Mouse (Mus musculus) neural tube, embryonic 12.5 days (tissue): Measurements from ENCODE around the gene Fbxl7. TPM values are rescaled to one million over a fixed set of nuclear protein-coding genes. Genes with fewer than 3 reads are reported as not detected.

Experiments used
- ATAC-seq: fragments of 200-750 bp; cut with Nextera tagmentation; 2 replicates; pipeline ENCODE4 v1.8.0; 2017; ENCODE audit warnings: low read depth, mild to moderate bottlenecking, moderate TSS enrichment, moderate library complexity; ENCODE audit not compliant: low FRiP score
- H3K27ac ChIP-seq: fragments of 300-500 bp; sonication (generic); 2 replicates; pipeline ENCODE4 v1.5.1; 2016
- H3K27me3 ChIP-seq: fragments of 300-500 bp; sonication (generic); replicated peaks from 2 replicates; pipeline ENCODE4 v1.6.1; 2016; ENCODE audit warnings: mild to moderate bottlenecking
- H3K36me3 ChIP-seq: fragments of 300-500 bp; sonication (generic); 2 replicates; pipeline ENCODE4 v1.6.1; 2016; ENCODE audit warnings: mild to moderate bottlenecking
- H3K4me1 ChIP-seq: fragments of 300-500 bp; sonication (generic); 2 replicates; pipeline ENCODE4 v1.6.1; 2016
- H3K4me2 ChIP-seq: fragments of 300-500 bp; sonication (generic); replicated peaks from 2 replicates; pipeline ENCODE4 v1.6.1; 2016; ENCODE audit warnings: mild to moderate bottlenecking
- H3K4me3 ChIP-seq: fragments of 300-500 bp; sonication (generic); 2 replicates; pipeline ENCODE4 v1.5.1; 2016
- H3K9ac ChIP-seq: fragments of 300-500 bp; sonication (generic); 2 replicates; pipeline ENCODE4 v1.6.1; 2016; ENCODE audit warnings: mild to moderate bottlenecking
- H3K9me3 ChIP-seq: fragments of 300-500 bp; sonication (generic); 2 replicates; pipeline ENCODE4 v1.6.1; 2016; ENCODE audit warnings: mild to moderate bottlenecking
- WGBS: fragments of 180-500 bp; shearing (Covaris S2); methylation state at CpG from one replicate; pipeline ENCODE4 v1.1.7; 2016; 5-methylcytosine and 5-hydroxymethylcytosine counted together
- polyA plus RNA-seq: library from polyadenylated mRNA; unstranded; fragments of >200 nt; fragmentation: Nextera tagmentation; extraction: Ambion mirVana; gene quantifications from 2 replicates; pipeline ENCODE4 v1.2.1, GENCODE M21; 2016

Fbxl7 gene
- polyA plus RNA-seq, 1 experiment from 2014 or later: 24.4 TPM

DNA sequence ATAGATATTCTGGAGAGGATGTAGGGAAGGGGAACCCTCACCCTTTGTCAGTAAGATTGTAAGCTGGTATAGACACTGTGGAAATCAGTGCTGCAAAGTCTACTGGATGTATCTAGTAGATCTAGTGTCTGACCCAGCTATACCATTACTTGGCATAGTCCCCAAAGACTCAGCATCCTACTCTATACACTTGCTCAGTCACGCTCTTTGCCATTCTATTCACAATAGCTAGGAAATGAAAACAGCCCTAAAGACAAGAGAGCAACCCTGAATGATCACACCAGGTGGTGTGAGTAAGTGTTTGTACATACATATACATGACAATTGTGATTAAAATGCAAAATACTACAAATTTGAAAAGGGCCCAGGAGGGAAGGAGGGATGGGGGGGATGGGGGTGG, 23.1 kb downstream of the Fbxl7 start:
- no peak overlapping the region for H3K4me3 ChIP-seq
- H3K27me3 ChIP-seq: no peaks in the 10 kb centered on the region
- H3K36me3 ChIP-seq: no peaks in the 10 kb centered on the region
- peaks cover 23% of the 10 kb centered on the region for H3K4me1 ChIP-seq
- no peak overlapping the region for H3K27ac ChIP-seq
- H3K4me2 ChIP-seq: no peak overlapping the region
- WGBS: 33% methylated on average over 1 of the region's 1 CpGs
- no peaks in the 10 kb centered on the region for H3K9me3 ChIP-seq
- peak; percentile 53; the same call in 1 of the 2 replicates for ATAC-seq
- no peak overlapping the region for H3K9ac ChIP-seq

DNA sequence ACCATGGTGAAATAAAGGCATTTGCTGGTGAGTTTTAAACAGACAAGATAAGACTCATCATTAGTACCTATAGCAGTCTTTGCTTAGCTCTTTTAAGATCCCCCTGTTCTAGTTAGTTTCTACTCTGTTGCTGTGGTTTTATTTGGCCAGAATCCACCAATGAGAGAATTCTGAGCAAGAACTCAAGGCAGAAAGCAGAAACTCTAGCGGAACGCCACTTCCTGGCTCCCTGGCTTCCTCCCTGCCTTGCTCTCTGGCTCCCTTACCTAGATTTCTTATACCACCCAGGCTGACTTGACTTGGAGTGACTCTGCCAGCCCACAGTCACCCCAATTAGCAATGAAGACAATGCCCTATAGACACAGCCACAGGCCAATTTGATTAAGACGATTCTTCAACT, 26.2 kb downstream of the Fbxl7 start:
- Histone ChIP-seq H3K4me1 (peaks cover 13% of the 10 kb centered on the region), H3K9ac (no peak overlapping the region), H3K4me2 (no peak overlapping the region), H3K4me3 (no peak overlapping the region), H3K27ac (no peak overlapping the region), H3K36me3 (no peaks in the 10 kb centered on the region), H3K27me3 (no peaks in the 10 kb centered on the region), H3K9me3 (no peaks in the 10 kb centered on the region)
- ATAC-seq: no peak
- whole genome bisulfite sequencing: 81% methylated on average over 3 of the region's 3 CpGs

DNA sequence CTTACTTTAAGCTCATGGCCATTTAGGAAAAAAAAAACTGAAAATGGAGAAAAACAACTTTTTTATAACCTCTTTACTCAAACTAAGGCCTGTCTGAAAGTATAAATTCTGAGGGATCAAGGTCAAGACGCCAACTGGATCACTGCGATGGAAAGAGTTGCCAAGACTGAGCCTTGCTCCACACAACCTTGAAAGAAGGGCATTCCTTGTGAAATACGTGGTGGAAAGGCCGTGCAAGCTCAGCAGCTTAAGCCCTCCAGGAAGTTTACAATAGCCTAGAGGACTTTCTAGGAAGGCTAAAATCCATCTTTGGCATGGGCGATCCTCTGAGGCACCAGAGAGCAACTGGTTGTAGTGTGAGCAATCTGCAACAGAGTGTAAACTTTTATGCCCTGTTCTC, 27.9 kb downstream of the Fbxl7 start:
- H3K36me3 ChIP-seq: no peaks in the 10 kb centered on the region
- 88% methylated on average over 5 of the region's 5 CpGs for WGBS
- no peak for ATAC-seq

DNA sequence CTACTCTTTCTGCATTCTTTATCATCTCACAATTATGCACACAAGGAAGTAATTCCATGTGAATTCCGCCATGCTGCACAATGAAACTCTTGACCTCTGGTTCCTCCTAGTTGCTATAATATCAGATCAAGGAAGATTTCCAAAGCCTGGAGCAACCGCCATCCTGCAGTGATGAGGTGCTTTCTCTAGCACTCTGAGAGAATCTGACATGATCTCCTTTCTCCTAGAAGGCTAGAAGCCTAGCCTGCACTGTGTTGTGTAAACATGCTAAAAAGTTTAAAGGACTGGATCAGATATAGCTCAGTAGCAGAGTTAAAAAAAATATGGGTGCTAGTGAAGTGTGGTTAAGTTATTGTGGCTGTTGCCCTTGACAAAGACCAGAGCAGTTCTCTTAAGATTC, 33.2 kb downstream of the Fbxl7 start:
- WGBS: 90% methylated on average over 2 of the region's 2 CpGs
- no peak for ATAC-seq
- Histone ChIP-seq H3K9ac (no peak overlapping the region), H3K27me3 (no peaks in the 10 kb centered on the region), H3K4me3 (no peak overlapping the region), H3K36me3 (no peaks in the 10 kb centered on the region), H3K9me3 (no peaks in the 10 kb centered on the region), H3K4me1 (no peaks in the 10 kb centered on the region), H3K27ac (no peak overlapping the region), H3K4me2 (no peak overlapping the region)

More for the DNA sequence above, 27.9 kb downstream of the Fbxl7 start:
- H3K9ac ChIP-seq: no peak overlapping the region
- no peaks in the 10 kb centered on the region for H3K27me3 ChIP-seq
- H3K4me1 ChIP-seq: peaks cover 3% of the 10 kb centered on the region; the same call in 1 of the 2 replicates
- no peak overlapping the region for H3K4me3 ChIP-seq
- no peaks in the 10 kb centered on the region for H3K9me3 ChIP-seq
- H3K4me2 ChIP-seq: no peak overlapping the region
- no peak overlapping the region for H3K27ac ChIP-seq

DNA sequence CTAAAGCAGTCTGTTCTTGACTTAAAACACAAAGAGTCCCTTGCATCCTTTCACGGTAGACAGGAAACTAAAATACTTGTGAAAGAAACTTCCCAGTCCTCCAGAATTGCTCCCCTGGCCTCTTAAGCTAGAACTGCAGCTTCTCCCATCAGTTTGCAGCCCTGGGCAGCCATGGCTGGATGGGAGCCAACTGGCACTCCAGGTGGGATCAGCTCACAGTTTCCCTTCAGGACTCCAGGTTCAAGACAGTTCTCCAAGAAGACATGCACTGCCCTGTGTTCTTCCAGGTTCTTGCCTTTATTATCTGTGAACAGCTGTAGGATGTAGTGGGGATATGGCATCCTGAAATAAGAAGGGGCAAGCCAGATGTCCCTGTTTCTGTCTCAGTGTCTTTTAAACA, 45.8 kb downstream of the Fbxl7 start:
- Histone ChIP-seq H3K4me2 (no peak overlapping the region), H3K27me3 (no peaks in the 10 kb centered on the region), H3K9ac (no peak overlapping the region), H3K4me3 (no peak overlapping the region), H3K36me3 (no peaks in the 10 kb centered on the region), H3K9me3 (no peaks in the 10 kb centered on the region), H3K4me1 (0 out of 2 replicates have a peak, but pooled peaks cover 4% of the 10 kb centered on the region), H3K27ac (no peak overlapping the region)
- 57% methylated on average over 1 of the region's 1 CpGs for WGBS
- no peak for ATAC-seq

DNA sequence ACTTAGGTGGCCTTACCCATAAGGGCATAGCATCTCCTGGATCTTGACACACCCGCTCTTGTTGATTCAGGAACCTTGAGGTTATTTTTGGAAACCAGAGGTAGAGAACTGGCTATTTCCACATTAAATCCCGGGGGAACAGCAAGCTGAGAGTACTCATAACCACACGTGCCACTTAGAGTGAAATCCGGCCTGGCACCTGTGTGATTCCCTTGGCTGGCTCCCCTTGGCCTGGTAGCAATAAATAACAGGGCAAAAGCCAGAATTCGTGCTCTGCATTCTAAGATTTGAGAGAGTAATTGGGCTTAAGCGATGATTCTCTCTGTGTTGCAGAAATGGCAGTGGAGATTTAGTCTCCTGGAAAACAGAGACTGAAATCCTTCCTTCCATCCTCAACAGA, 53.2 kb downstream of the Fbxl7 start:
- ATAC-seq: no peak
- H3K27ac ChIP-seq: no peak overlapping the region
- 83% methylated on average over 6 of the region's 6 CpGs for WGBS

DNA sequence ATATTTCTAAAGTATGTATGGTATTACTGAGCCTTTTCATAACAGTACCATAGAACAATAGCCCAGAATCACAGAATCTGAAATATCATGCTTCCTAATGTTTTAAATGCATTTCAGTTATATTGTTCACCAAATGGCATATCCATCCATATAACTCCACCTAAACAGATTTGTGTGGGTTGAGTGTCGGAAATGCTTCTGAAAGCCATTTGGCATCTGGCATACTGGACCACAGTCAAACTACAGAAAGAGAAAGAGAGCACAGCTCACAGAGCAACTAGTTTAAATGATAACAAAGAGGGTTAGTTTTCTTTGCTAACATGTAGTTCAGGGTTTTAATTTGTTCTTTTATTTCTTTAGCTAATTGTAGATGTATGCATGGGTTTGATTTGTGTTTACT, 57.0 kb downstream of the Fbxl7 start:
- ATAC-seq: no peak
- no peaks in the 10 kb centered on the region for H3K9me3 ChIP-seq
- no peak overlapping the region for H3K4me2 ChIP-seq
- 88% methylated on average over 1 of the region's 1 CpGs for WGBS
- no peak overlapping the region for H3K27ac ChIP-seq
- no peak overlapping the region for H3K9ac ChIP-seq
- H3K27me3 ChIP-seq: no peaks in the 10 kb centered on the region
- H3K4me3 ChIP-seq: no peak overlapping the region
- H3K36me3 ChIP-seq: no peaks in the 10 kb centered on the region
- H3K4me1 ChIP-seq: no peaks in the 10 kb centered on the region

More for the DNA sequence above, 53.2 kb downstream of the Fbxl7 start:
- H3K27me3 ChIP-seq: no peaks in the 10 kb centered on the region
- H3K4me2 ChIP-seq: no peak overlapping the region
- no peaks in the 10 kb centered on the region for H3K36me3 ChIP-seq
- 0 out of 2 replicates have a peak, but pooled peaks cover 4% of the 10 kb centered on the region for H3K4me1 ChIP-seq
- H3K4me3 ChIP-seq: no peak overlapping the region
- H3K9me3 ChIP-seq: no peaks in the 10 kb centered on the region
- no peak overlapping the region for H3K9ac ChIP-seq

DNA sequence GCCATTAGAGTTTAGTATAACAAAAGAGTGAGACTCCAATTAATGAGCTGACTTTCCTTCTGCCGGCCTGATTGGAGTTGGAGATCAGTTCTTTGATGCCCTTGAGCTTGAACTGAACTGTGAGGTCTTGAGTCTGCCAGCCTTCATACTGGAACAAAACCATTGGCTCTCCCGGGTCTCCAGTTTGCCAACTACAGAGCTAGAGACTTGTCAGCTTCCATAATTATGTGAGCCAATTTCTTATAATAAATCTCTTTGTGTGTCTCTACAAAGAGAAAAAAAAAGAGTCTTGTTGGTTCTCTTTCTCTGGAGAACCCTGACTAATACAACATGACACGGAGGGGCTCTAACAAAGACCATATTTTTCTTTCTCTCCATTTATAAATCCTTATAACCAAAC, 58.2 kb downstream of the Fbxl7 start:
- H3K4me2 ChIP-seq: no peak overlapping the region
- no peaks in the 10 kb centered on the region for H3K27me3 ChIP-seq
- H3K4me3 ChIP-seq: no peak overlapping the region
- H3K36me3 ChIP-seq: no peaks in the 10 kb centered on the region
- no peaks in the 10 kb centered on the region for H3K9me3 ChIP-seq
- ATAC-seq: no peak
- no peaks in the 10 kb centered on the region for H3K4me1 ChIP-seq
- no peak overlapping the region for H3K9ac ChIP-seq
- H3K27ac ChIP-seq: no peak overlapping the region
- 71% methylated on average over 3 of the region's 3 CpGs for WGBS

DNA sequence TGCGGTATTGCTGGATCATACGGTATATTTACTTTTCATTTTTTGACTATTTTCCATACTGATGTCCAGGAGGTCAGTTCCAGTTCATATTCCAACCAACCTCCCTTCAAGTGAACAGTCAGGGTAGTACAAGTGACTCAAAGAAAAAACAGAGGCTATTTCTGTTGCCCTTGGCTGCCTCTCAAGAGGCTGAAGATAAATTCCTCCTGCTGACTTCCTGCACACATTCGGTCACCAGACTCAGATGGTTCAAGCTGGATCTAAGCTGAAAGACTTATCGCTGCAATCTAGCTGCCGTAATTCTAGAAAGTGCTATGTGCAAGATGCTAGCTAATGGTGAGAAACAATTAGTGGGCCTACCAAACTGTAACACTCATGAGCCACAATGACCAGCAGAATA, 61.0 kb downstream of the Fbxl7 start:
- no peak overlapping the region for H3K4me3 ChIP-seq
- WGBS: 90% methylated on average over 5 of the region's 5 CpGs
- H3K4me2 ChIP-seq: no peak overlapping the region
- no peaks in the 10 kb centered on the region for H3K9me3 ChIP-seq
- H3K4me1 ChIP-seq: no peaks in the 10 kb centered on the region
- H3K27ac ChIP-seq: no peak overlapping the region
- no peak overlapping the region for H3K9ac ChIP-seq
- ATAC-seq: no peak
- no peaks in the 10 kb centered on the region for H3K36me3 ChIP-seq
- no peaks in the 10 kb centered on the region for H3K27me3 ChIP-seq

DNA sequence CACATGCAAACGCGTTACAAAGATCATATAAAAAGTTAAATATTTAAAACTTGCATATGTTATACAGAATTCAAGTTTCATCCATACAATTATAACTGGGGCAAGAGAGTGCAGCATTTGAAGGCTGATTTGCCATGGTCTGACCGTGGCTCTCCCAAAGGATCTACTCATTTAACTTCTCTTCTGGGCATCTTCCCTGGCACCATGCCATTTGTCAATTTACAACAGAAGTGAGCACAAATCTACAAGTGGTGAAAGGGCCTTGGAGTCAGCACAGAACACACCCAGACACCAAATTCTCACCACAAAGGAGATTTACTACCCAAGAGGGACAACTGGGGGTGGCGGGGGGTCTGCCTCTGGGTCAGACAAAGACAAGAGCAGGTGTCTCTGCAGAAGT, 64.2 kb downstream of the Fbxl7 start:
- Histone ChIP-seq H3K9ac (no peak overlapping the region), H3K27me3 (no peaks in the 10 kb centered on the region), H3K9me3 (no peaks in the 10 kb centered on the region), H3K27ac (no peak overlapping the region), H3K36me3 (no peaks in the 10 kb centered on the region), H3K4me2 (no peak overlapping the region), H3K4me1 (no peaks in the 10 kb centered on the region), H3K4me3 (no peak overlapping the region)
- ATAC-seq: no peak
- whole genome bisulfite sequencing: 78% methylated on average over 4 of the region's 4 CpGs

DNA sequence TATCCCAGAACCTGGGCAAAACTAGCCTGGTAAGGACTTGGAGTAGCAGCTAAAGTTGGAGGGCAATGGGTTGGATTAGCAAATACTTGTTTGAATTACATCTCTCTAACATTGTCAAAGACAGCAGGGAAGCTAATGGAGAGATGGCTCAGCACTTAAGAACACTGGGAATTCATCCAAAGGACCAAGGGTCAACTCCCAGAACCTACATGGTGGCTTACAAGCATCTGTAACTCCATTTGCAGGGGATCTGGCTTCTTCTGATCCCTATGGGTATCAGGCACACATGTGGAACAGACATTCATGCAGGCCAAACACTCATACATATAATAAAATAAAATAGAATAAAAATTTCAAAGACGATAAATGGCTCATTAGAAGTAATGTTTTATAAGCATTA, 78.4 kb downstream of the Fbxl7 start:
- WGBS: 88% methylated on average over 1 of the region's 1 CpGs
- Histone ChIP-seq H3K27ac (no peak overlapping the region), H3K9ac (no peak overlapping the region), H3K9me3 (no peaks in the 10 kb centered on the region), H3K27me3 (no peaks in the 10 kb centered on the region), H3K4me2 (no peak overlapping the region), H3K36me3 (no peaks in the 10 kb centered on the region), H3K4me1 (0 out of 2 replicates have a peak, but pooled peaks cover 6% of the 10 kb centered on the region), H3K4me3 (no peak overlapping the region)
- no peak for ATAC-seq

DNA sequence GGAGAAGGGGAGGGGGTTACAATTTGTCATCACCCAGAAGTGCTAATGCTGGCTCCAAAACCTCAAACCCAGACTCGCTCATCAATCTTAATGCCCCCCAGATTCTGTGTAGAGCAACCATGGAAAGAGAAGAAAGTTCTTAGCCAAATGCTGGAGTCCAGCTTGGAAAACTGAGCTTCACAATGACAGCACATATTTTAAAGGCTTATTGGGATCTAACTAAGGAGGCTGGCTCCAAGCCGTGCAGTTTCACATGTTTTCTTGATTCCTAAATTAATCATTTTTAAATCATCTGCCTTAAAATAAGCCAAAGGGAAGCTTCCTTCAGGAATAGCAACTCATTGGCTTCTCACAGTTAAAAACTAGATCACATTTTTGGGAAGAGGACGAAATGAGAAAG, 82.5 kb downstream of the Fbxl7 start:
- H3K4me1 ChIP-seq: 0 out of 2 replicates have a peak, but pooled peaks cover 6% of the 10 kb centered on the region
- WGBS: 75% methylated on average over 3 of the region's 3 CpGs
- H3K4me2 ChIP-seq: no peak overlapping the region
- H3K9me3 ChIP-seq: no peaks in the 10 kb centered on the region
- H3K9ac ChIP-seq: no peak overlapping the region
- H3K27ac ChIP-seq: no peak overlapping the region
- no peaks in the 10 kb centered on the region for H3K36me3 ChIP-seq
- ATAC-seq: no peak
- no peak overlapping the region for H3K4me3 ChIP-seq
- H3K27me3 ChIP-seq: no peaks in the 10 kb centered on the region

DNA sequence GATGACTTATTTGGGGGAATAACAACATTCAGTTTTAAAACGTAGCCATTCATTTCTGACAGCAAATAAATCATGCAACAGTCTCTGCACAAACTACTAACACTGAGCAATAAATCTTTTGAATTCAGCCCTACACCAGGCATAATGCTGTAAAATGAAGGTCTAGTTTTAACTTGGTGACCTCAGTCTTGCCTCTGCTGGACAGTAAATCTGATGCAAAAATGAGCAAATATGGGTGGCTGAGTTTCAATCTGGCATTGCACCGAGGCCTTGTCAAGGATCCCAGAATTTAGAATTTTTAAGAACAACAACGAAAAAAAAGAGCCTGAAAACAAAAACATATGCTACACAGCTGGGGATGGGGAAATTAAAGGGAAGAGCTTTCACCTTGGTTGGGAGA, 85.8 kb downstream of the Fbxl7 start:
- 69% methylated on average over 3 of the region's 3 CpGs for WGBS
- ATAC-seq: no peak
- Histone ChIP-seq H3K27me3 (no peaks in the 10 kb centered on the region), H3K4me1 (no peaks in the 10 kb centered on the region), H3K9ac (no peak overlapping the region), H3K27ac (no peak overlapping the region), H3K4me2 (no peak overlapping the region), H3K36me3 (no peaks in the 10 kb centered on the region), H3K9me3 (no peaks in the 10 kb centered on the region), H3K4me3 (no peak overlapping the region)
